Mouse (Mus musculus): ENCODE measurements around the gene Myom1.

Myom1 gene

GRCm38 (mm10) chr17:71135108-71135507, 132.7 kb downstream of the Myom1 start:
- DNase-seq (ENCODE audit: extremely low read depth, low read depth) = no peak

GRCm38 (mm10) chr17:71135866-71136265, 133.4 kb downstream of the Myom1 start:
- no peak for DNase-seq (ENCODE audit: extremely low read depth, low read depth)

GRCm38 (mm10) chr17:71136384-71137333, 134.2 kb downstream of the Myom1 start:
- no peak for DNase-seq (ENCODE audit: extremely low read depth, low read depth)

DNA sequence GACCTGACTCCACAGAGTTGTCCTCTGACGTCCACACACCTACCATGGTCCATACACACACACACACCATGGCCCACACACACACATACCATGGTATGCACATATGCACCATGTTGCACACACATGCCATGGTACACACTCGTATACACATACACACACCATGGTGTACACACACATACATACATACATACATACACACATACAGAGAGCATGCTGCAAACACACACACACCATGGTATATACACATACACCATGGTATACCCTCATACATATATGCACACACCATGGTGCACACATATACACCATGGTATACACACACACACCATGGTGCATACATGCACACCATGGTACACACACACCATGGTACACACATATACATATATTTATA, 134.9 kb downstream of the Myom1 start:
- DNase-seq (ENCODE audit: extremely low read depth, low read depth) = no peak

- DNase-seq (ENCODE audit: extremely low read depth, low read depth) = no peak
These were observed 139.6 kb downstream of the Myom1 start for GRCm38 (mm10) chr17:71142068-71142467.

DNA sequence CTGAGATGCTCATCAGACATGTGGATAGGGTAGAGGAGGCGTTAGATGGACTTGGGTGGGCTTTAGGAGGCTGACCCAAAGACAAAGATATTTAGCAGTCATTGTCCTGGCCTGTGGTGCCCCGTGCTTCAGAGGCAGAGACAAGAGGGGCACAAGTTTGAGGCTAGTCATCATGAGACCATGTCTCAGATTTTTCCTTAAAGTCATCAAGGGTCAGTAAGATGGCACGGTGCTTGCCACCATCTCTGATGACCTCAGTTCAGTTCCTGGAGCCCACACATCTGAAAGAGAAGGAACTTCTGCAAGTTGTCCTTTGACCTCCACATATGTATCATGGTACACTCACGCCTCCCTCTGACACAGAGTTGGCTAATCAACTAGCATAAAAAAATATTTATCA, 140.7 kb downstream of the Myom1 start:
- DNase-seq (ENCODE audit: extremely low read depth, low read depth) = no peak

- no peak for DNase-seq (ENCODE audit: extremely low read depth, low read depth)
These were observed 142.1 kb downstream of the Myom1 start for GRCm38 (mm10) chr17:71144322-71145116.

- DNase-seq (ENCODE audit: extremely low read depth, low read depth) = no peak
These were observed 143.0 kb downstream of the Myom1 start for GRCm38 (mm10) chr17:71145248-71145961.

DNA sequence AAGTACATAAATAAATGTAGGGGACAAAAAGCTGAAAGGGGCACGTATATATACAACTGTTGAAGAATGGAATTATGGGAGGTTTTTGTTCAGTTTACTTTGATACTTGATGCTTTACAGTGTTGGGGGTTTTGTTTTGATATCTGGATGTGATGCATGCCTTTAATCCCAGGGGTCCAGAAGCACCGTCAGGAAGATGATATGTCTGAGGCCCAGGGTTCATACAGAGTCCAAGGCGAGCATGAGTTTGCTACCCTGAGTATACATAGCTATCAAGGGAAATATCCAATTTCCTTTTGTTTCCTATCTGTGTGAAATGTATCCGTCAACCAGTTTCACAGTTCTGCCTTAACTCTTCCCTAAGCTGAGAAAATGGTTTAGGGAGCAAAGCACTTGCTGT, 150.9 kb downstream of the Myom1 start:
- no peak for DNase-seq (ENCODE audit: extremely low read depth, low read depth)

- no peak for DNase-seq (ENCODE audit: extremely low read depth, low read depth)
These were observed 152.8 kb downstream of the Myom1 start for GRCm38 (mm10) chr17:71155271-71155670.

- no peak for DNase-seq (ENCODE audit: extremely low read depth, low read depth)
These were observed 156.7 kb downstream of the Myom1 start for GRCm38 (mm10) chr17:71159152-71159567.

- DNase-seq (ENCODE audit: extremely low read depth, low read depth) = no peak
These were observed 157.3 kb downstream of the Myom1 start for GRCm38 (mm10) chr17:71159720-71160119.

GRCm38 (mm10) chr17:71160244-71160995, 158.0 kb downstream of the Myom1 start:
- no peak for DNase-seq (ENCODE audit: extremely low read depth, low read depth)

DNA sequence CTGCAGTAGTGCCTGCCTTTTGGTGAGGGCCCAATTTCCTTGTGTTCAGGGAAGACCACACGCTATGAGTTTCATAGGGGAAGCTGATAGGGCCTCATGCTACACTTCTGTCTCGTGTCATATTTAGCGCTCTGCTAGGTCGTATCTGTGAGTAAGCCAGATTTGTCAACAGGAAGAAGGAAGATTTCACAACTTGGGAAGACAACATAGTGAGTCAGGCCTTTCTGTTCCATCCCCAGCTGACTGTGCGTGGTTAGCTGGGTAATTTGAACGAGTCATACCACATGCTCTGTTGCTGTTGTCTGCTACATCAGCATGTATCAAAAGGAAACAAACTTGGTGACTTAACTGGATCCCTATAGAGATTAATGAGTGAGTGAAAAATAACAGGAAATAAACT, 162.6 kb downstream of the Myom1 start:
- DNase-seq (ENCODE audit: extremely low read depth, low read depth) = no peak

GRCm38 (mm10) chr17:71168205-71168815, 165.9 kb downstream of the Myom1 start:
- no peak for DNase-seq (ENCODE audit: extremely low read depth, low read depth)

DNA sequence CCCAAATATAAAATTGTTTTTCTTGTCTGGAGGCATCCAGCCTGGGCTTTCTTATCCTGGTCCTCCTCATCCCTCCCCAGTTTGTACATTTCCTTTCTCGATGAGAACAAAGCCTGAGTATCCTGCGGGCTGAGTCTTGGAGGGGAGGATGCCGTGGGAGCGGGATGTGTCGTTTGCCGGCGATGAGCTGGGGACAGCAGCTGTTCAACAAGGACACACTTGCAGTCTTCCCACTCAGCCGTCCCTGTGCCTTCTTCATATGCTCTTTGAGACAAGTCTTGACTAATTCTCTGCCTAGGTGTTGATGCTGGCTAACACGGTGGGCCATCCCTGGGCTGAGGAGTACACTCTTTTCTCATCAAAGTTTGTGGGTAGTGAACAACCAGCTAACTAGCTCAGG, 166.4 kb downstream of the Myom1 start:
- no peak for DNase-seq (ENCODE audit: extremely low read depth, low read depth)

GRCm38 (mm10) chr17:71169639-71170038, 167.2 kb downstream of the Myom1 start:
- no peak for DNase-seq (ENCODE audit: extremely low read depth, low read depth)

- no peak for DNase-seq (ENCODE audit: extremely low read depth, low read depth)
These were observed 168.7 kb downstream of the Myom1 start for GRCm38 (mm10) chr17:71171161-71171560.
